Mouse (Mus musculus) forebrain, embryonic 16.5 days (tissue): Measurements from ENCODE around the gene Vopp1. TPM values are rescaled to one million over a fixed set of nuclear protein-coding genes. Genes with fewer than 3 reads are reported as not detected.

ENCODE experiments used
- ATAC-seq: fragments of 200-750 bp; cut with Nextera tagmentation; 2 replicates; pipeline ENCODE4 v1.8.0; 2017; ENCODE audit warnings: mild to moderate bottlenecking, moderate library complexity
- H3K27ac ChIP-seq: fragments of 300-500 bp; sonication (generic); 2 replicates; pipeline ENCODE4 v1.5.1; 2014; ENCODE audit warnings: low read length, control low read depth
- H3K27me3 ChIP-seq: fragments of 300-500 bp; sonication (generic); replicated peaks from 2 replicates; pipeline ENCODE4 v1.6.1; 2014; ENCODE audit warnings: low read length; ENCODE audit not compliant: control insufficient read depth, insufficient read depth
- H3K36me3 ChIP-seq: fragments of 300-500 bp; sonication (generic); 2 replicates; pipeline ENCODE4 v1.6.1; 2014; ENCODE audit not compliant: control insufficient read depth, insufficient read depth
- H3K4me1 ChIP-seq: fragments of 300-500 bp; sonication (generic); replicated peaks from 2 replicates; pipeline ENCODE4 v1.6.1; 2014; ENCODE audit warnings: low read length; ENCODE audit not compliant: control insufficient read depth, insufficient read depth
- H3K4me2 ChIP-seq: fragments of 300-500 bp; sonication (generic); 2 replicates; pipeline ENCODE4 v1.6.1; 2014; ENCODE audit warnings: mild to moderate bottlenecking, low read length, control low read depth
- H3K4me3 ChIP-seq: fragments of 300-500 bp; sonication (generic); replicated peaks from 2 replicates; pipeline ENCODE4 v1.5.1; 2014; ENCODE audit warnings: mild to moderate bottlenecking, low read length, control low read depth
- H3K9ac ChIP-seq: fragments of 300-500 bp; sonication (generic); replicated peaks from 2 replicates; pipeline ENCODE4 v1.6.1; 2014; ENCODE audit warnings: low read depth, low read length, control low read depth
- H3K9me3 ChIP-seq: fragments of 300-500 bp; sonication (generic); 2 replicates; pipeline ENCODE4 v1.6.1; 2016; ENCODE audit warnings: low read length; ENCODE audit not compliant: control insufficient read depth
- WGBS: fragments of 180-500 bp; shearing (Covaris S2); extraction: QIAGEN DNeasy Blood & Tissue Kit; methylation state at CpG from one replicate; pipeline ENCODE4 v1.1.7; 2014; 5-methylcytosine and 5-hydroxymethylcytosine counted together
- polyA plus RNA-seq: library from polyadenylated mRNA; unstranded; fragments of >200 nt; fragmentation: Nextera tagmentation; extraction: Ambion mirVana; gene quantifications from 2 replicates; pipeline ENCODE4 v1.2.1, GENCODE M21; 2015

Vopp1 gene
- polyA plus RNA-seq, 1 experiment from 2014 or later: 203 TPM

DNA sequence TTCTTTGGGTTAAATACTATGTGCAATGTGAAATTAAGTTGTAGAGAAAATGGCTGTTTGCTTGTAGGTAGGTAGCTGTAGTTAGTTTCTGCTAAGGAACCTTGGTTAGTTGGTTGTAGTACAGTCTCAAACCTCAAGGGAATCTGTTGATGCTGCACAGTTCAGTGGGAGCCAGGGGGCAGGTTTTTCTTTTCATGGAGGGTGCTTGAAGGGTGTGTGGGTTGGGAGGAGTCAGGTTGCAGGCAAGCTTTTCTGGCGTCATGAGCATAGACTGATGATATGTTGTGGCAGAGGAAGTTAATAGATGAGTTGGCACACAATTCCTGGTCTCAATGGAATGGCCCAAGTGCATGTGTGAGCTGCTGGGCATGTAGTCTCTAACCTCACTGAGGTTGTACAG, 113.2 kb downstream of the Vopp1 start:
- H3K27me3 ChIP-seq: no peaks in the 10 kb centered on the region
- ATAC-seq: no peak
- H3K4me3 ChIP-seq: no peak overlapping the region
- no peaks in the 10 kb centered on the region for H3K9me3 ChIP-seq
- H3K27ac ChIP-seq: no peak overlapping the region
- H3K9ac ChIP-seq: no peak overlapping the region
- no peak overlapping the region for H3K4me2 ChIP-seq
- H3K4me1 ChIP-seq: no peaks in the 10 kb centered on the region
- 24% methylated on average over 1 of the region's 1 CpGs for WGBS
- H3K36me3 ChIP-seq: 0 out of 2 replicates have a peak, but pooled peaks cover 2% of the 10 kb centered on the region

DNA sequence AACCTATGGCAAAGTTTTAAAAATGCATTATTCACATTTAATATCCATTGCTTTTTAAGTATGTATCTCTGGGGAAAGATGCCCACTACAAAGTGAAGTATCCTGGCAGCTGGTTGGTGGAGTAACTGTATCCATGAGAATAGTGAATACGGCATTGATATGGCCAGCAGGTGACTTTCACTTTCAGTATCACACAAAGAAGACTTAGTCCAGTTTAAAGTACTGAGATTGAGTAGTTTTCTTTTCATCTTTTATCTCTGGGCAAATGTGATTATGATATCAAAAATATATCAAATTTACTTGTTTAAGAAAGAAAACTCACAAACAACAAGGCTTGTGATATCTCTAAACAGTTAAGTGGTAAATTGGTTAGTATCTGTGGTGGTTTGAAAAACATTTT, 118.2 kb downstream of the Vopp1 start:
- Histone ChIP-seq H3K9me3 (no peaks in the 10 kb centered on the region), H3K4me2 (no peak overlapping the region), H3K4me1 (no peaks in the 10 kb centered on the region; the same call in 1 of the 2 replicates), H3K36me3 (no peaks in the 10 kb centered on the region), H3K4me3 (no peak overlapping the region), H3K27ac (no peak overlapping the region), H3K9ac (no peak overlapping the region), H3K27me3 (no peaks in the 10 kb centered on the region)
- ATAC-seq: no peak
- 89% methylated on average over 1 of the region's 1 CpGs for WGBS

DNA sequence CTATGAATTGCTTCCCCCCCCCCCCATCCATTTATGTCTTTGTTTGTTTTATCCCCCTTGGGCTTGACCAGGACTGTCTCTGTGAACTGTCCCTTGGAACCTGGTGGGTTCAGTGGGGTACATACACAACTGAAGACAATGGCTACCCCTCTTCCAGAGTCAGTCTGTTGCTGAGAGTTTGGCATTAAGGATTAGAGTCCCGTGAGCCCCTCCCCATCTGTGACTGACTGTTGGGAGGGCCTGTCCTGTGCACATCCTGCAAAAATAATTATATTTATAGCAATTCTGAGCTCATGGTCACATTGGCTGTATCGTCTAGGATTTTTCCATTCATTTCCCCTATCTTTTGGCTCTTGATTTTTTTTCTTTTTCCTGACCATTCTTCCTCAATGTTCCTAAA, 121.3 kb downstream of the Vopp1 start:
- peak; percentile 24 for ATAC-seq
- Histone ChIP-seq H3K9ac (peak overlapping the region; percentile 92), H3K4me3 (peak overlapping the region; percentile 89), H3K4me1 (peaks cover 4% of the 10 kb centered on the region), H3K4me2 (peak overlapping the region; percentile 54), H3K9me3 (no peaks in the 10 kb centered on the region), H3K36me3 (no peaks in the 10 kb centered on the region), H3K27ac (peak overlapping the region; percentile 99), H3K27me3 (no peaks in the 10 kb centered on the region)
- 14% methylated on average over 2 of the region's 2 CpGs for WGBS

DNA sequence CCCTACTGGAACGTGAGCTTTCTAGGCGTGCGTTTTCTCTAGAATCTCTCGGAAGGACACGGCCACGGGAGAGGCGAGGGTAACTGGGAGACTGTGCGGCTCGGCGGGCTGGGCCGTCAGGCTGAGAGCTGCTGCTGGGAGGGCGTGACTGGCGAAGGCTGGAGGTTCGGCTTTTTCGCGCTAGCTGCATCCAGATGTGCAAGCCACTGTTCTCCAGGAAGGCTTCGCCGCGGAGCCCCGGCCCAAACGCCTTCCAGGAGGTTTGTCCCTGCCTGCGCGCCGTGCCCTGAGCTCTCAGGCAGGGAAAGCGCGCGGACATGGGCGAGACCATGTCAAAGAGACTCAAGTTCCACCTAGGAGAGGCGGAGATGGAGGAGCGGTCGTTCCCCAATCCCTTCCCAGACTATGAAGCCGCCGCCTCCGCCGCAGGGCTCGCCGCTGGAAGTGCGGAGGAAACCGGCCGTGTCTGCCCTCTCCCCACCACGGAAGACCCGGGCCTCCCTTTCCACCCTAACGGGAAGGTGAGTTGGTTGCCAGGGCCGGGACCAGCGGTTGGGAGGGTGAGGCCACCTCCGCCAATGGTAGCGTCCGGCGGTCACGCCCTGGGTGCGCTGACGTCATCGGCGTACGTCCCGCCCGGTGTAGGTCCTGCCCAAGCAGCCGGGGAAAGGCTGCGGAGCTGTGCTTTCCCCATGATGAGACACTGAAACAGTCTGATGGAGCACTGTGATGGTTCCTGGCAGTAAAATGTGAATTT, 122.0 kb downstream of the Vopp1 start:
- Histone ChIP-seq H3K36me3 (no peaks in the 10 kb centered on the region), H3K4me3 (peak overlapping the region; percentile 89), H3K4me1 (peaks cover 4% of the 10 kb centered on the region), H3K9ac (peak overlapping the region; percentile 92), H3K27ac (peak overlapping the region; percentile 99), H3K9me3 (no peaks in the 10 kb centered on the region), H3K4me2 (peak overlapping the region; percentile 54), H3K27me3 (no peaks in the 10 kb centered on the region)
- ATAC-seq: peak; percentile 98
- under 1% methylated on average over 59 of the region's 59 CpGs for WGBS

DNA sequence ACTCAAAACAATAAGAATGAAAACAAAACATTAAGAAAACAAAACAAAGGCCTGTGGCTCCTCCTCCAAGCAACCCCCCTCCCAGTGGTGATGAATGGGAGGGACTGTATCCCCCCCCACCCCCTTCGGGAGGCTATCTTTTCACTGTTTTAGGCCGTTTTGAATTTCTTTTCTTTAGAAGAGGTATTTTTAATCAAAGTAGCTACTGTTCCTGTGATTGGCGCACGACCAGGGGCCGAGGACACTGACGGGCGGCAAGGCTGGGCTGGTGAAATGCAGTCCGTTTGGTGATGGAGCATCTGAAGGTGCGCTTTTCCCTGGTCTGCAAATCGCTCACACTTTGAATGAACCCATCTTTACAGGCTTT, 122.6 kb downstream of the Vopp1 start, which contains the start of gene Lancl2:
Gene Lancl2 (plus strand): TSS at position 165 of the 367 bp plus-strand sequence.
- Histone ChIP-seq H3K9me3 (no peaks in the 10 kb centered on the region), H3K36me3 (no peaks in the 10 kb centered on the region), H3K4me2 (peak within 1 kb of the TSS; percentile 54), H3K27ac (peak within 1 kb of the TSS; percentile 99), H3K9ac (peak within 1 kb of the TSS; percentile 92), H3K4me1 (peaks cover 4% of the 10 kb centered on the region), H3K27me3 (no peaks in the 10 kb centered on the region), H3K4me3 (peak within 1 kb of the TSS; percentile 89)
- peak; percentile 19 for ATAC-seq
- 0% methylated on average over 10 of the region's 10 CpGs for WGBS

DNA sequence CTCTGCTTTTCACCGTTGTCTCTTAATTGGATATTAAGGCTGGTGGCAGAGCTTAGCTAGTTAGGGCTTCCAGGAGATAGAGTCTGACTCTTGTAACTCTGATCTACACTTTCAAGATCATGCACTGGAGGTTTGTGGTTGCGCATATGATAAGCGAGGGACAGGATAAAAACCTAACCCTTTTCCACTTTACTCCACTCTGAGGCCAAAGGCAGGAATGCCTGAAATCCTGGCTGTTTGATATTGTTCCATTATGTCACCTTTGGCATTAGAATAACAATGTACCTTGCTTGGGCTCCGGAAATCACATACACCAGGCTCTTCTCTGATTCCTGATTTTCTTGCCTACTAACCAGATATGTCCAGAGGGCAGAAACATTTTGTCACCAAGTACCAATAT, 123.3 kb downstream of the Vopp1 start:
- Histone ChIP-seq H3K27me3 (no peaks in the 10 kb centered on the region), H3K9me3 (no peaks in the 10 kb centered on the region), H3K4me2 (peak overlapping the region; percentile 54), H3K27ac (peak overlapping the region; percentile 11; the same call in 1 of the 2 replicates), H3K4me3 (peak overlapping the region; percentile 22), H3K4me1 (peaks cover 4% of the 10 kb centered on the region), H3K36me3 (no peaks in the 10 kb centered on the region), H3K9ac (peak overlapping the region; percentile 22; the same call in 1 of the 2 replicates)
- WGBS: 48% methylated on average over 4 of the region's 4 CpGs
- ATAC-seq: no peak

DNA sequence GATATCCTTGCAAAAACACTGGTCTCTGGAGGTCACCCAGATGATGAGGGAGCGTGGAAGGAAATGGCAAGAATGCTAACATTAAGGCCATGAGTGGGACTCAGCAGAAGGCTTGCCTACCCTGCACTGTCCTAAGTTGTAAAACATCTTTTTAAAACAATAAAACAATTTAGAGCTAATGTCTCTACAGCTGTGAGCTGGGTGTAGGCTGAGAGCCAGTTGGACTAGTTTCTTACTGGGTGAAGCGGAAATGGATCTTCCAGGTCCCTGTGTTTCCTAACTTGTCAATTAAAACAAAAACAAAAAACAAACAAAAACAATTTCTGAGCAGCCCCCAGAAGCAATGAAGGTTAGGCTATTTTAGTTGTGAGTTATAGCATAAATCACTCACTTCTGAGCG, 131.8 kb downstream of the Vopp1 start:
- Histone ChIP-seq H3K9me3 (no peaks in the 10 kb centered on the region), H3K36me3 (no peaks in the 10 kb centered on the region), H3K4me3 (no peak overlapping the region), H3K27ac (no peak overlapping the region), H3K4me2 (no peak overlapping the region), H3K9ac (no peak overlapping the region), H3K27me3 (no peaks in the 10 kb centered on the region), H3K4me1 (no peaks in the 10 kb centered on the region)
- 92% methylated on average over 3 of the region's 3 CpGs for WGBS
- no peak for ATAC-seq

DNA sequence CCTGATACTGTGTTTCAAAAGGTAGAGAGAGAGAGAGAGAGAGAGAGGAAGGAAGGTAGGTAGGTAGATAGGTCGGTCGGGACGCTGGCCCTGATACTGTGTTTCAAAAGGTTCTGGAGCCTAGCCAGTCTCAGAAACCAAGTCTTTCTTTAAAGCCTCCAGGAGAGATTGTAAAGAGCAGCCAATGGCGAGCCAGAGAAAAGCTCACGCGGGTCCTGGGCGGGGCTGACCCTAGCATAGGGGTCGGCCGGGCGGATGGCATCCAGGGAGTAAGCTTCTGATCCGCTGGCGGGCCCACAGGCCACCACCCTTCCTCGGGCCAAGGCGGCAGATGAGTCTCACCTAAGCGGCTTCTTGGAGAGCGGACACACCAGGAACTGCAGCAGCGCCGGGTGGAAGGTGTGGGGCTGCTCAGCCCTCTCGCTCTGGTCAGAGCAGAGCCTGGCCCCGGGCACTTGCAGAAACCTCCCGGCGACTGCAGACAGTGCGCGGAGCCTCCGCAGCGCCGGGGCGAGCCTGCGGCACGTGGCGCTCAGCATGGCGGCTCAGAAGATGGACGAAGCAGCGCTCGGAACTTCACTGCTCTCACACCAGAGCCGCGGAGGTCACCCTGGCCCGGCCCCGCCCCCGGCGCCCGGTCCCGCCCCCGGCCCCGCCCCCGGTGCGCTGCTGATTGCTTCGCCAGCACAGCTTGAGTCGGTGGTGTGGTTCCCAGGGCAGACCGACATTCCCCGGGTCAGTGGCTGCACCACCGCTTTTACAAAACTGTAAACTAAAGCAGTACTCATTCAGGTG, 133.3 kb downstream of the Vopp1 start, which contains the start of gene Pyurf:
Gene Pyurf (minus strand): TSS at position 612 of the 795 bp plus-strand sequence.
- H3K36me3 ChIP-seq: no peaks in the 10 kb centered on the region
- no peaks in the 10 kb centered on the region for H3K9me3 ChIP-seq
- no peaks in the 10 kb centered on the region for H3K4me1 ChIP-seq
- peak within 1 kb of the TSS; percentile 83 for H3K4me3 ChIP-seq
- H3K27me3 ChIP-seq: no peaks in the 10 kb centered on the region
- H3K4me2 ChIP-seq: peak within 1 kb of the TSS; percentile 75
- peak within 1 kb of the TSS; percentile 78 for H3K27ac ChIP-seq
- peak within 1 kb of the TSS; percentile 84 for H3K9ac ChIP-seq
- whole genome bisulfite sequencing: under 1% methylated on average over 51 of the region's 52 CpGs
- peak; percentile 96 for ATAC-seq

DNA sequence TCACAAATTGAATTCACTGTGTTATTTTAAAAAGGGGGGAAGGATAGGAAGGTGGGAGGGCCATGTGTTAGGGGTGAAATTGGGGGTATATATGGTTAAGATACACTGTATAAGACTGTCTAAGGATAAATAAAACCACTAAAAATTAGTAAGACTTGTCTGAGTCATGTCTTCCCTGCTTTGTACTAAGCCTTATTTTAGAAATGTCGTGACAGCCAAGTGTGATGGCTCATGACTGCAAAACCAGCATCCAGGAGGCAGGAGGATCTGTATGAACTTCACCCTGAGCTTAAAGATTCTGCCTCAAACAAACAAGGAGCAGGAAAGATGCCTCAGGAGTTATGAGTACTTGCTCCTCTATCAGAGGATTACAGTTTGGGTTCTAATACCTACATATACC, 140.8 kb downstream of the Vopp1 start:
- H3K4me1 ChIP-seq: no peaks in the 10 kb centered on the region
- H3K4me3 ChIP-seq: no peak overlapping the region
- no peak for ATAC-seq
- no peak overlapping the region for H3K9ac ChIP-seq
- H3K9me3 ChIP-seq: no peaks in the 10 kb centered on the region
- no peaks in the 10 kb centered on the region for H3K27me3 ChIP-seq
- H3K27ac ChIP-seq: no peak overlapping the region
- no peaks in the 10 kb centered on the region for H3K36me3 ChIP-seq
- H3K4me2 ChIP-seq: no peak overlapping the region
- 94% methylated on average over 1 of the region's 1 CpGs for WGBS
